Mouse (Mus musculus) macrophage (primary cell): ENCODE measurements around the gene Gpx5. TPM values are rescaled to one million over a fixed set of nuclear protein-coding genes. Genes with fewer than 3 reads are reported as not detected.
"Not testable (repeated sequence)": the region's sequence is repeated elsewhere in the genome, so short reads cannot be mapped to it uniquely, and the experiment has no call there.

Experiments used
- H3K27ac ChIP-seq: fragments of 350-480 bp; formaldehyde crosslinking; 2 replicates; pipeline ENCODE4 v1.9.0; 2021
- H3K36me3 ChIP-seq: fragments of 350-480 bp; formaldehyde crosslinking; 2 replicates; pipeline ENCODE4 v1.9.0; 2021; ENCODE audit errors: inconsistent target
- H3K4me3 ChIP-seq: fragments of 350-480 bp; formaldehyde crosslinking; 2 replicates; pipeline ENCODE4 v1.9.0; 2021; ENCODE audit errors: inconsistent target
- H3K79me2 ChIP-seq: fragments of 350-480 bp; formaldehyde crosslinking; 2 replicates; pipeline ENCODE4 v1.9.0; 2021; ENCODE audit errors: inconsistent target
- WGBS: methylation state at CpG from one replicate; pipeline ENCODE4 v1.1.7; 2026; ENCODE audit warnings: inconsistent platforms; ENCODE audit not compliant: missing documents; 5-methylcytosine and 5-hydroxymethylcytosine counted together
- polyA plus RNA-seq: library from polyadenylated mRNA; stranded (reverse); fragments of 250-400 nt; gene quantifications from 3 replicates; pipeline ENCODE4 v1.2.4, GENCODE M21; 2018; ENCODE audit warnings: inconsistent platforms

Gpx5 gene
- polyA plus RNA-seq, 1 experiment from 2014 or later, result not detected

DNA sequence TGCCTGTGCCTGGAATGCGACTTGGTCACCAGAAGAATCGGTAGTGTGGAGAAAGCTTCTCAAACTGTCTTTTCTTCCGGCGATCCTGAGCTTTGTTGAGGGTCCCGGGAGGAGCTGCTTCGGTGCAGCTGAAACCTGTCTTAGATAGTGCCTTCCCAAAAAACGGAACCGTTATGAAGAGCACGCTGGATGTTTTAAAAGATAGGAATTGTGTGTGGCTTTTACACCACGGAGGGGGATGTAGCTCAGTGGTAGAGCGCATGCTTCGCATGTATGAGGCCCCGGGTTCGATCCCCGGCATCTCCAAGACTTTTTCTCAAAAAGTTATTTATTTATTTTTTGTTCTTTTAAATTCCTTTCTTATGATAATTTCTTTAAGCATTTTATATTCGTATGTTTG, 38.5 kb downstream of the Gpx5 start:
- no peak overlapping the region for H3K4me3 ChIP-seq

DNA sequence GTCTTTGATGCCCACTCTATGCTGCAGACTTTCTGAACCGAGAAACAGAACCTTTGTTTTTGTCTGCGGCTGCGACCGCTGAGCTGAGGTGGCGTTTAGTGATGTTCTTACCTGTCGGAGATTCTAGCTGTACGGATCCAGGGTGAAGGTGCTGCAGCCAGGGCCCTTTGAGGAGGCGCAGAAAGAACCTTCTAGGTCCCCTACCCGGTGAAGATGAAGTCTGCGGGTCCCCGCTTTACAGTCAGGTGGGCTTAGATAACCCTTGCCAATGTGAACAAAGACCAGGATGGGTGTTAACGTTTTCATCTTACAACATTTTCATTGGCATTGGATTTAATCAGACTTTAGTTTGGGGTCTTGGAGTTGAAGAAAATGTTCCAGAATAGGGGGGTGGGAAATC, 39.0 kb downstream of the Gpx5 start:
- H3K36me3 ChIP-seq, result no peaks in the 10 kb centered on the region
- no peak overlapping the region for H3K4me3 ChIP-seq
- WGBS, result 23% methylated on average over 12 of the region's 12 CpGs
- H3K79me2 ChIP-seq, result no peaks in the 10 kb centered on the region
- H3K27ac ChIP-seq, result no peak overlapping the region

More for the DNA sequence above, 38.5 kb downstream of the Gpx5 start:
- Histone ChIP-seq H3K27ac (no peak overlapping the region), H3K79me2 (no peaks in the 10 kb centered on the region), H3K36me3 (no peaks in the 10 kb centered on the region)
- WGBS, result 10% methylated on average over 16 of the region's 16 CpGs

DNA sequence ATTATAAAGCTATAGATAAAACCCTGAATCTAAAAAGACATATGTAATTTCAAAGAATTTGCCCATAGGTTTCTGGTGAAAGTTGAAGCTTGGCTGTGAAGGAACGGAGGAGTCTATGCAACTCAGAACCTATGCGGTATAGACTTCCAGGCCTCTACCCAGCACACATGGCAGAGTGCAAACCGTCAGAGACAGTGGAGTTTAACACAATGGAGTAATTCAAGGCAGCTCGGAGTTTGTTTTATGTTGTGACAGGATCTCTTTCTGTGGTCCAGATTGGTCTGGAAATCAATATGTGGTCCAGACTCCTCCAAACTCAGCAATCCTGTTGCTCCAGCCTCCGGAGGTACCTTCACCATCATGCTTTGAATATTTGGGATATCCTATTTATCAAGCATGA, 39.5 kb downstream of the Gpx5 start:
- no peak overlapping the region for H3K4me3 ChIP-seq
- H3K27ac ChIP-seq, result no peak overlapping the region
- no peaks in the 10 kb centered on the region for H3K79me2 ChIP-seq
- H3K36me3 ChIP-seq, result no peaks in the 10 kb centered on the region
- WGBS, result 84% methylated on average over 5 of the region's 5 CpGs

DNA sequence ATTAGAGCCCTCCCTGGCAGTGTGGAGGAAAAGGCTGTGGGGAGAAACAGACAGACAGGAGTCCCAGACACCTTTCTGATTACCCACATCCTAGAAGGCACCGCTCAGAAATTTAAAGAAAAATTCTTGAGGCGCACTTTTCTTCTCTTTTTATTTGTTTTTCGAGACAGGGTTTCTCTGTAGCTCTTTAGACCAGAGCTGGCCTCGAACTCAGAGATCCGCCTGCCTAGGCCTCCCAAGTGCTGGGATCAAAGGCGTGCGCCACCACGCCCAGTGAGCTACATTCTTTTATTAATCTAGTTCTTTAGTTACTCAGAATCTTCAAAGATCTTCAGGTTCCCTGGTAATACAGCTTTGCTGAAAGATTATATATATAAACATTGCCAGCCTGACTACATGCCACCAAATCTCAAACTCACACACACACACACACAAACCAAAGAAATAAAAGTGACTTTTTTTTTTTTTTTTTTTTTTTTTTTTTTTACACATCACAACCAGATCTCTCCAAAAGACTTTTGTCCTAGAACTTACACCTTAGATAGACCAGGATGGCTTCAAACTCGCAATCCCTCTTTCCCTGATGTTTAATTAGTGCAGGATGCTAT, 42.4 kb downstream of the Gpx5 start:
- 75% methylated on average over 9 of the region's 9 CpGs for WGBS
- H3K79me2 ChIP-seq, result no peaks in the 10 kb centered on the region
- no peaks in the 10 kb centered on the region for H3K36me3 ChIP-seq
- H3K27ac ChIP-seq, result no peak overlapping the region
- H3K4me3 ChIP-seq, result no peak overlapping the region

DNA sequence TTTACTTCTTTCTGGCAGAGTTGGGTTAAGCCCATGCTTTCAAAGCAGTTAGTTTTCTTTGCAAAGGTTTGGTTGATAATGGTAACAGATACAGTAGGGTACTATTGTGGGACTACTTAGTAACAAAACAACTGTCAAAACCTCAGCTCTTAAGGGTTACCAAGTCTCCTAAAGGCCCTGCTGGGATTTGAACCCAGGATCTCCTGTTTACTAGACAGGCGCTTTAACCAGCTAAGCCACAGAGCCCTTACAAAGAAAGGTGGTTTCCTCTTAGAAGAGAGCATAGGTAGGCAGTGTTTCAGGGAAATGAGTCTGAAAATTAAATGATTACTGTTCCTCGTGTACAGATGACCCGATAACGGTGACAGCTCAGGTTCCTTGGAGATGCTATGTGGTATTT, 43.5 kb downstream of the Gpx5 start:
- Histone ChIP-seq H3K4me3 (no peak overlapping the region), H3K79me2 (no peaks in the 10 kb centered on the region), H3K36me3 (no peaks in the 10 kb centered on the region), H3K27ac (no peak overlapping the region)
- 52% methylated on average over 4 of the region's 4 CpGs for WGBS

DNA sequence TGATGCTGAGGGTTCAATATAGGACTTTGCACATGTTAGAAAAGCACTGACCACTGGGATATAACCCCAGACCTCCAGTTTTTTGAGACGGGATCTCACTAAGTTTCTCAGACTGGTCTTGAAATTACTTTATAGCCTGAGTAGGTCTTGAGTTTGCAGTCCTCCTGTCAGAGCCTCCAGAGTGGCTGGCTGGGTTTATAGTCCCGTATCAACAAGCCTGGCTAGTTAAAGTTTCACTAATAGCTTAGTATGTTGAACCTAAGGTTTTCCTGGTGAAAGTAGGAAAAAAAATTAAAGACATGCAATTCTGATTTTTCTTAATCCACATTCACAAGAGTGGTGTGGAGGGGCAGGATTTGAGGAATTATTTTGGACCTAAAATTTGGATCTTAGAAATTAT, 46.3 kb downstream of the Gpx5 start:
- 91% methylated on average over 2 of the region's 2 CpGs for WGBS

DNA sequence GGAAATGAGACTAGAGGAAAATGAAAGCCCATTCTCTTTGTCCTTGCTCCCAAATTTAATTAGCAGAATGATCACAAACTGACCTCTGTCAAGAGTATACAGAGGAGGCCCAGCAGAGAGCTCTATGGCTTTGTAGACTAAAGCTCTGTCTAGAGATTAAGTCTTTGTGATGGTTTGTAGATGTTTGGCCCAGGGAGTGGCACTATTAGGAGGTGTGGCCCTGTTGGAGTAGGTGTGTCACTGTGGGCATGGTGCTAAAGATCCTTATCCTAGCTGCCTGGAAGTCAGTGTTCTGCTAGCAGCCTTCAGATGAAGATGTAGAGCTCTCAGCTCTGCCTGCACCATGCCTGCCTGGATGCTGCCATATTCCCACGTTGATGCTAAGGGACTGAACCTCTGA, 47.6 kb downstream of the Gpx5 start:
- H3K36me3 ChIP-seq, H3K79me2 ChIP-seq, H3K4me3 ChIP-seq, H3K27ac ChIP-seq: not testable (repeated sequence)
- WGBS, result 56% methylated on average over 1 of the region's 1 CpGs

More for the DNA sequence above, 46.3 kb downstream of the Gpx5 start:
- no peak overlapping the region for H3K27ac ChIP-seq
- H3K79me2 ChIP-seq, result no peaks in the 10 kb centered on the region
- H3K36me3 ChIP-seq, result no peaks in the 10 kb centered on the region
- H3K4me3 ChIP-seq, result no peak overlapping the region

DNA sequence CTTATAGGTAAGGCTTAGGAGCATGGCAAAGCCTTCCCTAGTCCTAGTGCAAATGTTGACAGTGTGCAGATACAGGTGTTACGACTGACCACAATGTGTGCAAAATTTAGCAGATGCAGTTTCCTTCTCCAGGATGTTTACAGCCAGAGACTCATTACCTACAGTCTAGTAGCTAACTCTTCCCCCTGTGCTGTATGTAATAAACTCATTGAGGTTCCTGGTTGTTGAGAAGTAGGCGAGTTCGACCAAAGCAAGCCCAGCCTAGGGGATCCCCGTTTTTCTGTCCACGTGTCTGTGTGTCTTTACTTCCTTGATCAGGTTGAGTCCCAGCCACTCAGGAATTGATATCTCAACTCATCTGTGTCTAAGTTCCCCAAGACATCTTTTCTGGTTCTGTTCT, 48.4 kb downstream of the Gpx5 start:
- WGBS, result 84% methylated on average over 5 of the region's 5 CpGs
- Histone ChIP-seq H3K27ac (no peak overlapping the region), H3K36me3 (no peaks in the 10 kb centered on the region), H3K4me3 (no peak overlapping the region), H3K79me2 (no peaks in the 10 kb centered on the region)

DNA sequence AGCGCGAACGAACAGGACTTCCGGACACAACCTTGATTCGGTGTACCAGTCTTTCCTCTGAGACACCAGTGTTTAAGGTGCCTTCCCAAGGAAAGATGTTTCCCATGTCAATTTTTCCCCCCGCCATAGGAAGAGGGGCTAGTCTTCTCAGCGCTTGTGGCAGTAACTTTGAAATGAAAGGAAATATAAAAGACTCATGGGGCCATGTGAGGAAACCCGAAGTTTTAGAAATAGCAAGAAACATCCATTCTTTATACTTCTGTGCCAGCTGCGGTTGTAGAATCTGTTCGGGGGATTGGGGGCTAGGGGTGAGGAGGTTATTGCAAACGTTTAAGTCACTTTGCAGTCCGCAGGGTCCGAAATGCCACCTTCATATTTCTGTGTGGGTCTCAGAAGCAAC, 49.3 kb downstream of the Gpx5 start:
- Histone ChIP-seq H3K4me3 (no peak overlapping the region), H3K27ac (no peak overlapping the region), H3K36me3 (no peaks in the 10 kb centered on the region), H3K79me2 (no peaks in the 10 kb centered on the region)
- 16% methylated on average over 13 of the region's 13 CpGs for WGBS

DNA sequence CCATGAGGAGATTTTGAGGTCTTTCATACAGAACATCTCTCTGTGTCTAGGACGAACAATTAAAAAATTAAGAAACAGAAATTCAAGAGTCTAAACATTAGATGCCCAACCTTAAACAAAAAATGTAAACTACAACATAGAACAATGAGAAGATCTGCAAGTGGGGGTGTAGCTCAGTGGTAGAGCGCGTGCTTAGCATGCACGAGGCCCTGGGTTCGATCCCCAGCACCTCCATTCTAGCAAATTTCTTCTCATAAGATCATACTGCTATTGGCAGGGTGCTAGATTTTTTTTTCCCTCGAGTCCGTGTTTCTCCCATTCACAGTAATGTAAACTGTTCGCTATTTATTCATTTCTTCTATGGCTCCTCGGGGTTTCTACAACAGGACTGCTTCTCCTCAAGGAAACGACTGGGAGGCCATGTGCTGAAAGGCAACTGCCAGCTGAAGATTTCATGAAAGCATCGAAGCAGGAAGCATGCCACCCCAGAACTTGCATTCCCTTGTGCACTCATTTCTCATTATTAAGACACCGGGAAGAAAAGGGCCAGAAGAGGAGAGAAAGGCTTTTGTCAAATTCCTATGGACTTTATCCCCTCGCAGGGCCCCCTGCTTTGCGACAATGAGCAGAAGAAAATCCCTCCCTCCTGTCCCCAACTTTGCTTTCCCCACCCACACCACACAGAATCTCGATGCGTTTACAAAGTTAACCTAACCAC, 50.0 kb downstream of the Gpx5 start:
- H3K36me3 ChIP-seq, result no peaks in the 10 kb centered on the region
- no peaks in the 10 kb centered on the region for H3K79me2 ChIP-seq
- no peak overlapping the region for H3K27ac ChIP-seq
- H3K4me3 ChIP-seq, result no peak overlapping the region
- 20% methylated on average over 16 of the region's 16 CpGs for WGBS

DNA sequence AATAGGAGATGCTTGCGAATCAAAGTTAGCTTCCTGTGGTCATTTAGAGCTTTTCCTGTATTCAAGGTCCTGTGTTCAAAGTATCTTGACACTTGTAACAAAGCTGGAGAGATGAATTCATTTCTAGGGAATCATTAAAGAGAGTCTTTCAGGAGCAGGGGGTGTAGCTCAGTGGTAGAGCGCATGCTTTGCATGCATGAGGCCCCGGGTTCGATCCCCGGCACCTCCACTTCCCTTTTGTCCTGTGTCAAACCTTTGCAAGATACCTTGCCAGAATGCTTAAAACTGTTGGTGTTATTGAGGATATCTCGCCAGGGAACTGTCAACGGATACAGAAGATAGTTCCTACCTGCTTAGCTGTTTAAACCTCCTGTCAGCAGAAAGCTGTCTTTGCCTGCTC, 51.7 kb downstream of the Gpx5 start:
- no peaks in the 10 kb centered on the region for H3K79me2 ChIP-seq
- WGBS, result 73% methylated on average over 7 of the region's 7 CpGs
- H3K36me3 ChIP-seq, result no peaks in the 10 kb centered on the region
- H3K4me3 ChIP-seq, result no peak overlapping the region
- H3K27ac ChIP-seq, result no peak overlapping the region

DNA sequence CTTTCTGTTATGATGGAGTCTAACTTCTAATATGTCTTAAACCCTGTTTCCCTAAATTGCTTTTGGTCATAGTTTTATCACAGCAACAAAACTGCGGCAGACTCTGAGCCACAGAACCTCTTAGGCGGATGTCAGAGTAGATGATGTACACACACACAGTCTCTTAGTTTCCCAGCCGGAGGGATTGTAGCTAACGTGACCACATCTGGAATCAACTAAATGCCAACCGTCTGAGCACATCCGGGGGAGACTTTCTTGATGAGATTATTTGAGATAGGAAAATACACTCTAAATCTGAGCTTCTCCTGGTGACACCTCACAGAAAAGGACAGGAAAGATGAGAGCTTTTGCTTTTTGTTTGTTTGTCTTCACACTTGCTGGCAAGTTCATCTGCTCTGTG, 55.4 kb downstream of the Gpx5 start:
- no peak overlapping the region for H3K27ac ChIP-seq
- H3K4me3 ChIP-seq, result no peak overlapping the region
- WGBS, result 96% methylated on average over 6 of the region's 6 CpGs
- no peaks in the 10 kb centered on the region for H3K36me3 ChIP-seq
- no peaks in the 10 kb centered on the region for H3K79me2 ChIP-seq

DNA sequence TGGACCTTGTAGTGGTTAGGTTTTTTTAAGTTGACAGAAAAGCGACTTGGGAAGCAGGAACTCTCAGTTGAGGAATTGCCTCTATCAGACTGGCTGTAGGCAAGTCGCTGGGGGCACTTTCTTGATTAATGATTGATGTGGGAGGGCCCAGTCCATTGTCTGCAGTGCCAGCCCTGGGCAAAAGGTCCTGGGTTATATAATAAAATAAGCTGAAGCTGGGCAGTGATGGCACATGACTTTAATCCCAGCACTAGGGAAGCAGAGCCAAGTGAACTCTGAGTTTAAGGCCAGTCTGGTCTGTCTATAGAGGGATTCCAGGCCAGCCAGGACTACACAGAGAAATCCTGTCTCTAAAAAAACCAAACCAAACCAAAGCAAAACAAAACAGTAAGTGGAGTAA, 55.8 kb downstream of the Gpx5 start:
- 89% methylated on average over 1 of the region's 2 CpGs for WGBS
- H3K36me3 ChIP-seq, result no peaks in the 10 kb centered on the region
- H3K4me3 ChIP-seq, result no peak overlapping the region
- H3K27ac ChIP-seq, result no peak overlapping the region
- H3K79me2 ChIP-seq, result no peaks in the 10 kb centered on the region
